Mouse (Mus musculus): ENCODE measurements around the gene Prkag2.
"Not testable (repeated sequence)": the region's sequence is repeated elsewhere in the genome, so short reads cannot be mapped to it uniquely, and the experiment has no call there.

- TF ChIP-seq CTCF, EP300 (IDR thresholded peaks at IDR 0.05; ENCODE audit: low read depth): not testable (repeated sequence)
These were observed 23.2 kb downstream of the Prkag2 start for GRCm38 (mm10) chr5:25077258-25077657.
